Mouse (Mus musculus) telencephalon, adult 2 months (tissue): ENCODE data around the gene Aqp3.
"Not testable (repeated sequence)": the region's sequence is repeated elsewhere in the genome, so short reads cannot be mapped to it uniquely, and the experiment has no call there.

Experiments used
- DNase-seq: peaks from one replicate; pipeline ENCODE4 v3.0.0-alpha.2; 2011; ENCODE audit warnings: low read depth, low spot score

Gene Aqp3

GRCm38 (mm10) chr4:41102901-41103300 lies 4.9 kb upstream of the Aqp3 start:
- DNase-seq, result no peak

- DNase-seq, result no peak
Measured at GRCm38 (mm10) chr4:41100986-41101385, 3.0 kb upstream of the Aqp3 start.

- DNase-seq, result no peak
Measured at GRCm38 (mm10) chr4:41098577-41098951, 581 bp upstream of the Aqp3 start.

- DNase-seq, result no peak
Measured at GRCm38 (mm10) chr4:41097381-41097780, 602 bp downstream of the Aqp3 start.

- no peak for DNase-seq
Measured at GRCm38 (mm10) chr4:41096794-41097193, 1.2 kb downstream of the Aqp3 start.

GRCm38 (mm10) chr4:41096169-41096568 lies 1.8 kb downstream of the Aqp3 start:
- no peak for DNase-seq

GRCm38 (mm10) chr4:41094361-41094760 lies 3.6 kb downstream of the Aqp3 start:
- no peak for DNase-seq

GRCm38 (mm10) chr4:41092958-41093357 lies 5.0 kb downstream of the Aqp3 start:
- no peak for DNase-seq

- no peak for DNase-seq
Measured at GRCm38 (mm10) chr4:41091391-41091790, 6.6 kb downstream of the Aqp3 start.

GRCm38 (mm10) chr4:41089705-41090104 lies 8.3 kb downstream of the Aqp3 start:
- no peak for DNase-seq

GRCm38 (mm10) chr4:41089189-41089588 lies 8.8 kb downstream of the Aqp3 start:
- DNase-seq, result no peak

- no peak for DNase-seq
Measured at GRCm38 (mm10) chr4:41087459-41088298, 10.3 kb downstream of the Aqp3 start.

GRCm38 (mm10) chr4:41086947-41087346 lies 11.0 kb downstream of the Aqp3 start:
- no peak for DNase-seq

GRCm38 (mm10) chr4:41084819-41085218 lies 13.2 kb downstream of the Aqp3 start:
- DNase-seq, result no peak

GRCm38 (mm10) chr4:41082803-41083202 lies 15.2 kb downstream of the Aqp3 start:
- DNase-seq, result not testable (repeated sequence)

GRCm38 (mm10) chr4:41081733-41082132 lies 16.2 kb downstream of the Aqp3 start:
- no peak for DNase-seq

- DNase-seq, result no peak
Measured at GRCm38 (mm10) chr4:41078726-41079125, 19.3 kb downstream of the Aqp3 start.

GRCm38 (mm10) chr4:41074461-41074860 lies 23.5 kb downstream of the Aqp3 start:
- no peak for DNase-seq

- peak; percentile 27 for DNase-seq
Measured at GRCm38 (mm10) chr4:41073008-41073817, 24.8 kb downstream of the Aqp3 start.

GRCm38 (mm10) chr4:41071500-41072429 lies 26.2 kb downstream of the Aqp3 start:
- DNase-seq, result no peak

- no peak for DNase-seq
Measured at GRCm38 (mm10) chr4:41065196-41065595, 32.8 kb downstream of the Aqp3 start.
